In the genomic region with DNA sequence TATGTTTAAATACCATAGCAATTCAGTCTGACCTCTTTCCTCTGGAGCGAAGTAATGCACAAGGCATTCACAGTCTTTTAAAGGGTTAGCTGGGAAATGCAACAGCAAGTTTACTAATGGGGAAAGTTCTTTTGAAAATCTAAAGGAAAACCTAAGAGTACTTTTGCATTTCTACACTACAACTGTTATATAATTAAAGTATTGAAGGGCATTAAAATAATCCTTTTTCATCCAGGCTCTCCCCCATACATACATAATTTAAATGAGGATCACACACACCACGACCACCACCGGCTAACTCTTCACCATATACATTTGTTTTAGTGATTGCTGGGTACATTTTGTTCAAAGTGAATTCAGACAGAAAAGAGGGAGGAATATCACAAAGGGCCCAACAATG, we compare ENCODE assay signal across 25 mouse cellular contexts. TPM values are rescaled to one million over a fixed set of nuclear protein-coding genes. Genes with fewer than 3 reads are reported as not detected.
A peak's percentile ranks its signal among the peaks of the same experiment; 100 is the strongest.
DNase-seq lines count a peak whose midpoint lies in the region; ATAC-seq lines count a peak whose summit lies in the region.
"Had no signal": no experiment of that assay in that cellular context is flagged by ENCODE, and none has a peak within 500 bp of the region (broad histone marks: within the 10 kb centered on the region; RNA-seq: fewer than 3 reads in every experiment).

No protein-coding gene starts in this region.

- H3K9ac ChIP-seq in neural tube, embryonic 12.5 days, result 0 out of 2 replicates have a peak overlapping the region, but pooled peaks have one; percentile 33
- H3K9ac ChIP-seq in hindbrain, embryonic 13.5 days, result no peak overlapping the region
- H3K9ac ChIP-seq: limb, embryonic 12.5 days; liver, embryonic 15.5 days had no signal

- intact Hi-C loops in heart, postnatal 10 days (cut with DNase I), result no loop called here

- no peaks in the 10 kb centered on the region for H3K36me3 ChIP-seq in heart, embryonic 10.5 days
- H3K36me3 ChIP-seq in neural tube, embryonic 12.5 days, result no peaks in the 10 kb centered on the region
- no peaks in the 10 kb centered on the region for H3K36me3 ChIP-seq in hindbrain, embryonic 13.5 days
- H3K36me3 ChIP-seq: limb, embryonic 12.5 days; liver, embryonic 15.5 days had no signal

- peaks cover 30% of the 10 kb centered on the region for H3K4me1 ChIP-seq in heart, embryonic 10.5 days
- peaks cover 43% of the 10 kb centered on the region for H3K4me1 ChIP-seq in neural tube, embryonic 12.5 days
- peaks cover 48% of the 10 kb centered on the region for H3K4me1 ChIP-seq in hindbrain, embryonic 13.5 days (replicated peaks)

- peak overlapping the region; percentile 6; the same call in 1 of the 2 replicates for H3K27ac ChIP-seq in heart, embryonic 10.5 days
- H3K27ac ChIP-seq in neural tube, embryonic 12.5 days, result no peak overlapping the region
- no peak overlapping the region for H3K27ac ChIP-seq in hindbrain, embryonic 13.5 days
- H3K27ac ChIP-seq: limb, embryonic 12.5 days; liver, embryonic 15.5 days had no signal

- no peak for ATAC-seq in neural tube, embryonic 12.5 days (ENCODE audit: low FRiP score, low read depth)
- no peak for ATAC-seq in hindbrain, embryonic 13.5 days (ENCODE audit: low FRiP score)
- ATAC-seq: activated CD4-positive, CD25-positive, alpha-beta regulatory T cell, adult 4 months; intestine, postnatal 0 days; lung, postnatal 0 days; Patski had no signal

- 76% methylated on average over 3 of the region's 3 CpGs for WGBS in heart, embryonic 10.5 days
- 17% methylated on average over 3 of the region's 3 CpGs for WGBS in neural tube, embryonic 12.5 days
- WGBS in hindbrain, embryonic 13.5 days, result 19% methylated on average over 3 of the region's 3 CpGs

- no peak overlapping the region for H3K4me3 ChIP-seq in heart, embryonic 10.5 days
- no peak overlapping the region for H3K4me3 ChIP-seq in neural tube, embryonic 12.5 days
- H3K4me3 ChIP-seq in hindbrain, embryonic 13.5 days, result no peak overlapping the region
- H3K4me3 ChIP-seq: limb, embryonic 12.5 days; liver, embryonic 15.5 days had no signal

- H3K9me3 ChIP-seq in heart, embryonic 10.5 days, result no peaks in the 10 kb centered on the region
- H3K9me3 ChIP-seq in neural tube, embryonic 12.5 days, result no peaks in the 10 kb centered on the region
- no peaks in the 10 kb centered on the region for H3K9me3 ChIP-seq in hindbrain, embryonic 13.5 days
- H3K9me3 ChIP-seq: limb, embryonic 12.5 days; liver, embryonic 15.5 days had no signal

- H3K4me2 ChIP-seq in neural tube, embryonic 12.5 days (replicated peaks), result peak overlapping the region; percentile 66; the same call in 1 of the 2 replicates
- H3K4me2 ChIP-seq in hindbrain, embryonic 13.5 days, result 0 out of 2 replicates have a peak overlapping the region, but pooled peaks have one; percentile 21
- H3K4me2 ChIP-seq: liver, embryonic 15.5 days had no signal

- no peak for DNase-seq in heart, embryonic 10.5 days (ENCODE audit: low spot score)
- no peak for DNase-seq in heart, postnatal 10 days
- no peak for DNase-seq in neural tube, embryonic 10.5 days (ENCODE audit: extremely low spot score, low spot score)
- DNase-seq in adipocyte (ENCODE audit: low spot score), result no peak
- no peak for DNase-seq in adrenal gland, adult (ENCODE audit: inconsistent age in 2 of 2, low spot score in 1 of 2)
- DNase-seq: adrenal gland, postnatal 36 days; cerebellum, adult 9-11 months; kidney, postnatal 10 days had no signal

- H3K27me3 ChIP-seq in heart, embryonic 10.5 days (ENCODE audit: insufficient read depth, poor library complexity, severe bottlenecking), result no peaks in the 10 kb centered on the region
- H3K27me3 ChIP-seq in neural tube, embryonic 12.5 days (replicated peaks), result no peaks in the 10 kb centered on the region
- H3K27me3 ChIP-seq in hindbrain, embryonic 13.5 days, result no peaks in the 10 kb centered on the region
- H3K27me3 ChIP-seq: limb, embryonic 12.5 days; Patski had no signal

RNA-seq across cellular contexts. Expression of a gene that starts 2.5 kb away (rescaled TPM):
- 39.8 and 54.8 TPM in 2 replicates for polyA plus RNA-seq in heart, embryonic 10.5 days (2016; fragmentation: Nextera tagmentation; extraction: Ambion mirVana)
- 10 to 100 TPM; 40.6 to 43.1 TPM for total RNA-seq in heart, postnatal 10 days (2021)
- 60.5 and 67.2 TPM in 2 replicates for polyA plus RNA-seq in neural tube, embryonic 12.5 days (2016; fragmentation: Nextera tagmentation; extraction: Ambion mirVana)
- polyA plus RNA-seq in hindbrain, embryonic 13.5 days (2015; fragmentation: Nextera tagmentation; extraction: Ambion mirVana), result 60.3 and 61.4 TPM in 2 replicates

RNA-seq across cellular contexts. Expression of a gene that starts 3.7 kb away (rescaled TPM):
- 6.7 and 9.4 TPM in 2 replicates for polyA plus RNA-seq in heart, embryonic 10.5 days (2016; fragmentation: Nextera tagmentation; extraction: Ambion mirVana)
- total RNA-seq in heart, postnatal 10 days (2021), result 1 to 10 TPM; 4.8 to 5.7 TPM
- polyA plus RNA-seq in neural tube, embryonic 12.5 days (2016; fragmentation: Nextera tagmentation; extraction: Ambion mirVana), result 13.2 and 13.4 TPM in 2 replicates
- 11.5 and 12.7 TPM in 2 replicates for polyA plus RNA-seq in hindbrain, embryonic 13.5 days (2015; fragmentation: Nextera tagmentation; extraction: Ambion mirVana)
- total RNA-seq: hematopoietic stem cell, adult 5-6 weeks; megakaryocyte progenitor cell, adult 5-6 weeks had no signal

RNA-seq across cellular contexts. Expression of a gene that starts 15.0 kb away (rescaled TPM):
- 14.5 and 14.9 TPM in 2 replicates for polyA plus RNA-seq in heart, embryonic 10.5 days (2016; fragmentation: Nextera tagmentation; extraction: Ambion mirVana)
- 1 to 10 TPM; 3.0 to 4.2 TPM for total RNA-seq in heart, postnatal 10 days (2021)
- polyA plus RNA-seq in neural tube, embryonic 12.5 days (2016; fragmentation: Nextera tagmentation; extraction: Ambion mirVana), result 17.1 and 17.6 TPM in 2 replicates
- 13.1 and 14.0 TPM in 2 replicates for polyA plus RNA-seq in hindbrain, embryonic 13.5 days (2015; fragmentation: Nextera tagmentation; extraction: Ambion mirVana)
- total RNA-seq: hematopoietic stem cell, adult 5-6 weeks; megakaryocyte progenitor cell, adult 5-6 weeks had no signal

RNA-seq across cellular contexts. Expression of a gene that starts 55.8 kb away (rescaled TPM):
- polyA plus RNA-seq in heart, embryonic 10.5 days (2016; fragmentation: Nextera tagmentation; extraction: Ambion mirVana), result not detected in 2 replicates
- not detected for total RNA-seq in heart, postnatal 10 days (2021)
- not detected in 2 replicates for polyA plus RNA-seq in neural tube, embryonic 12.5 days (2016; fragmentation: Nextera tagmentation; extraction: Ambion mirVana)
- not detected in 2 replicates for polyA plus RNA-seq in hindbrain, embryonic 13.5 days (2015; fragmentation: Nextera tagmentation; extraction: Ambion mirVana)
- total RNA-seq: adrenal gland, postnatal 36 days; gastrocnemius, adult 18-20 months; hematopoietic stem cell, adult 5-6 weeks; layer of hippocampus, adult 8-10 months; left cerebral cortex, adult 8-10 months; megakaryocyte progenitor cell, adult 5-6 weeks had no signal
- polyA plus RNA-seq: activated CD4-positive, CD25-positive, alpha-beta regulatory T cell, adult 4 months; C2C12; heart, embryonic 14.5 days; intestine, postnatal 0 days; limb, embryonic 12.5 days; liver, embryonic 15.5 days; lung, postnatal 0 days; Patski; stomach, embryonic 16.5 days; thymus, postnatal 0 days had no signal
